Mouse (Mus musculus): ENCODE data around the gene Smyd3. TPM values are rescaled to one million over a fixed set of nuclear protein-coding genes. Genes with fewer than 3 reads are reported as not detected.

The Smyd3 gene
- polyA plus RNA-seq, 1 experiment from 2014 or later: 11.3 TPM

DNA sequence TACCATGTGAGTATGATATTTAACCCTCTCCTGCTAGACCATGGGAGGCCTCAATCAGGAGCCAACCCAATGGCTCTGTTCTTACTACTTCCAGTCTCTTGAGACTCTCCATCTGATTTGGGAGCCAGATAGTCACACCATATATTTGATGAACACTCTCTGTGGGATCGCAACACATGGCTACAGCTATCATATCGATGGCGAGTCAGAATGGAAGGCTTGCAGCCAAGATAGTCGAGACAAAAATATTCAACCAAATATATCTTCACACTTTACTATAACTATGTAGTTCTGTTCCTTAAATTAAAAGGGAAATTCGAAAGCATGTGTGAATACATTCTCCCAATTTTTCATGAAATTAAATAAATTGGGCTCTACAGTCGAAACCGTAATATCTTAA is 132.2 kb downstream of the Smyd3 start:
- ATAC-seq: no peak
- no peak overlapping the region for H3K4me2 ChIP-seq (replicated peaks; ENCODE audit: low read depth)
- WGBS: 96% methylated on average over 7 of the region's 7 CpGs

GRCm38 (mm10) chr1:179384296-179384695 is 133.5 kb downstream of the Smyd3 start:
- no peaks in the 10 kb centered on the region for H3K27me3 ChIP-seq (replicated peaks; ENCODE audit: control insufficient read depth, insufficient read depth, low read length)
- no peak overlapping the region for H3K27ac ChIP-seq (ENCODE audit: low read depth, low read length)
- H3K4me3 ChIP-seq (ENCODE audit: low read depth, low read length): no peak overlapping the region
- WGBS: 75% methylated on average over 2 of the region's 2 CpGs
- TF ChIP-seq CTCF (IDR thresholded peaks at IDR 0.05; ENCODE audit: low read depth): no peak
- no peak overlapping the region for H3K9ac ChIP-seq (ENCODE audit: low read depth, low read length)
- no peaks in the 10 kb centered on the region for H3K9me3 ChIP-seq (ENCODE audit: control insufficient read depth)
- ATAC-seq: no peak
- no peaks in the 10 kb centered on the region for H3K36me3 ChIP-seq (ENCODE audit: control insufficient read depth, insufficient read depth)
- no peak overlapping the region for H3K4me2 ChIP-seq (replicated peaks; ENCODE audit: low read depth)
- H3K4me1 ChIP-seq (replicated peaks; ENCODE audit: control insufficient read depth, insufficient read depth, low read length): no peaks in the 10 kb centered on the region

More for the DNA sequence above, 132.2 kb downstream of the Smyd3 start:
- H3K27me3 ChIP-seq (replicated peaks; ENCODE audit: control insufficient read depth, insufficient read depth, low read length): no peaks in the 10 kb centered on the region
- no peak for TF ChIP-seq CTCF (IDR thresholded peaks at IDR 0.05; ENCODE audit: low read depth)
- H3K4me3 ChIP-seq (ENCODE audit: low read depth, low read length): no peak overlapping the region
- no peaks in the 10 kb centered on the region for H3K9me3 ChIP-seq (ENCODE audit: control insufficient read depth)
- H3K4me1 ChIP-seq (replicated peaks; ENCODE audit: control insufficient read depth, insufficient read depth, low read length): no peaks in the 10 kb centered on the region
- no peak overlapping the region for H3K9ac ChIP-seq (ENCODE audit: low read depth, low read length)
- H3K27ac ChIP-seq (ENCODE audit: low read depth, low read length): no peak overlapping the region
- H3K36me3 ChIP-seq (ENCODE audit: control insufficient read depth, insufficient read depth): no peaks in the 10 kb centered on the region

DNA sequence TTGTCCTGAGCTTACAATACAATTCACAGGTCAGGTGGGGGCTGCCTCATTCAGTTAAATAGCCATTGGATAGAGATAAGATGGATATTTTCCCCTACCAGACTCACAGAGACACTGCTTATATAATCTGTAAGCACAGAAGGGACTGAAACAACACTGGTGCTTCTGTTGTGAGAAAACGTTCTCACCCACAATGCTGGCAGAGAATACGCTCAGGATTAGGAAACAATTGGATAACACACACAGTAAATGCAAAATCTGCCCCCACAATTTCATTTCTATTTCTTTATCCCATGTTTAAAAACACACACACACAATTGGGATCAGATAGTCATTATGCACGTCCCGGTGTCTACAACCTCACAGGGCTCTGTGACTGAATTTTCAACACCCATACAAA is 139.7 kb downstream of the Smyd3 start:
- H3K27me3 ChIP-seq (replicated peaks; ENCODE audit: control insufficient read depth, insufficient read depth, low read length): no peaks in the 10 kb centered on the region
- no peak overlapping the region for H3K4me2 ChIP-seq (replicated peaks; ENCODE audit: low read depth)
- no peak overlapping the region for H3K27ac ChIP-seq (ENCODE audit: low read depth, low read length)
- ATAC-seq: no peak
- no peaks in the 10 kb centered on the region for H3K9me3 ChIP-seq (ENCODE audit: control insufficient read depth)
- 91% methylated on average over 4 of the region's 4 CpGs for WGBS
- H3K4me1 ChIP-seq (replicated peaks; ENCODE audit: control insufficient read depth, insufficient read depth, low read length): no peaks in the 10 kb centered on the region
- H3K36me3 ChIP-seq (ENCODE audit: control insufficient read depth, insufficient read depth): no peaks in the 10 kb centered on the region
- H3K4me3 ChIP-seq (ENCODE audit: low read depth, low read length): no peak overlapping the region
- H3K9ac ChIP-seq (ENCODE audit: low read depth, low read length): no peak overlapping the region
- no peak for TF ChIP-seq CTCF (IDR thresholded peaks at IDR 0.05; ENCODE audit: low read depth)

- no peak for TF ChIP-seq CTCF (IDR thresholded peaks at IDR 0.05; ENCODE audit: low read depth)
- H3K4me2 ChIP-seq (replicated peaks; ENCODE audit: low read depth): no peak overlapping the region
- no peak overlapping the region for H3K27ac ChIP-seq (ENCODE audit: low read depth, low read length)
- H3K4me1 ChIP-seq (replicated peaks; ENCODE audit: control insufficient read depth, insufficient read depth, low read length): no peaks in the 10 kb centered on the region
- H3K9ac ChIP-seq (ENCODE audit: low read depth, low read length): no peak overlapping the region
- H3K36me3 ChIP-seq (ENCODE audit: control insufficient read depth, insufficient read depth): no peaks in the 10 kb centered on the region
- no peak for ATAC-seq
- no peaks in the 10 kb centered on the region for H3K27me3 ChIP-seq (replicated peaks; ENCODE audit: control insufficient read depth, insufficient read depth, low read length)
- 79% methylated on average over 4 of the region's 4 CpGs for WGBS
- no peaks in the 10 kb centered on the region for H3K9me3 ChIP-seq (ENCODE audit: control insufficient read depth)
- H3K4me3 ChIP-seq (ENCODE audit: low read depth, low read length): no peak overlapping the region
Observed at GRCm38 (mm10) chr1:179374987-179375386, 142.9 kb downstream of the Smyd3 start.

DNA sequence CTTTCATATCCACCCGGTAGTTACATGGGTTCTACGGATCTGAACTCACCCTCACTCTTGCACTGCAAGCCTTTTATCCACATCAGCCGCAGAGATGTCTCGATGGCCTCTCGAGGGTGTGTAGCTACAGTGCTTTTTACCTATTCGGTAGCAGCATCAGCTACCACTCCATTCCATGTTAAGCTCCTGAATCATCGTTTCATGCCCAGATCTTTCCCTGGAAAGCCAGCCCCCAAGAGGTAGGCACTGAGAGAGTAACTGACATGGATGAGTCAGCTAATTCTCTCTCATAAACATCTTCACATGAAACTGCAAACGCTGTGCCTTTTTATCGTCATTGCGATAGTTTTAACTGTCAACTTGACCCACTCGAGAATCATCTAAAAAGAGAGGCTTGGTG is 143.9 kb downstream of the Smyd3 start:
- Histone ChIP-seq H3K27me3 (replicated peaks; ENCODE audit: control insufficient read depth, insufficient read depth, low read length) (no peaks in the 10 kb centered on the region), H3K9me3 (ENCODE audit: control insufficient read depth) (no peaks in the 10 kb centered on the region), H3K4me3 (ENCODE audit: low read depth, low read length) (no peak overlapping the region), H3K4me2 (replicated peaks; ENCODE audit: low read depth) (no peak overlapping the region), H3K9ac (ENCODE audit: low read depth, low read length) (no peak overlapping the region), H3K4me1 (replicated peaks; ENCODE audit: control insufficient read depth, insufficient read depth, low read length) (no peaks in the 10 kb centered on the region), H3K36me3 (ENCODE audit: control insufficient read depth, insufficient read depth) (no peaks in the 10 kb centered on the region), H3K27ac (ENCODE audit: low read depth, low read length) (no peak overlapping the region)
- TF ChIP-seq CTCF (IDR thresholded peaks at IDR 0.05; ENCODE audit: low read depth): no peak
- WGBS: 84% methylated on average over 11 of the region's 11 CpGs
- ATAC-seq: no peak

- H3K27ac ChIP-seq (ENCODE audit: low read depth, low read length): no peak overlapping the region
- H3K4me3 ChIP-seq (ENCODE audit: low read depth, low read length): no peak overlapping the region
- WGBS: 79% methylated on average over 3 of the region's 3 CpGs
- no peaks in the 10 kb centered on the region for H3K4me1 ChIP-seq (replicated peaks; ENCODE audit: control insufficient read depth, insufficient read depth, low read length)
- no peaks in the 10 kb centered on the region for H3K9me3 ChIP-seq (ENCODE audit: control insufficient read depth)
- H3K36me3 ChIP-seq (ENCODE audit: control insufficient read depth, insufficient read depth): no peaks in the 10 kb centered on the region
- H3K27me3 ChIP-seq (replicated peaks; ENCODE audit: control insufficient read depth, insufficient read depth, low read length): no peaks in the 10 kb centered on the region
- no peak overlapping the region for H3K4me2 ChIP-seq (replicated peaks; ENCODE audit: low read depth)
- no peak overlapping the region for H3K9ac ChIP-seq (ENCODE audit: low read depth, low read length)
- no peak for TF ChIP-seq CTCF (IDR thresholded peaks at IDR 0.05; ENCODE audit: low read depth)
- no peak for ATAC-seq
Observed at GRCm38 (mm10) chr1:179371191-179371590, 146.7 kb downstream of the Smyd3 start.

GRCm38 (mm10) chr1:179368426-179369010 is 149.3 kb downstream of the Smyd3 start:
- WGBS: 89% methylated on average over 3 of the region's 3 CpGs

More at GRCm38 (mm10) chr1:179368426-179369010, 149.3 kb downstream of the Smyd3 start:
- H3K36me3 ChIP-seq (ENCODE audit: control insufficient read depth, insufficient read depth): no peaks in the 10 kb centered on the region
- H3K27me3 ChIP-seq (replicated peaks; ENCODE audit: control insufficient read depth, insufficient read depth, low read length): no peaks in the 10 kb centered on the region
- H3K27ac ChIP-seq (ENCODE audit: low read depth, low read length): no peak overlapping the region
- no peak overlapping the region for H3K4me2 ChIP-seq (replicated peaks; ENCODE audit: low read depth)
- TF ChIP-seq CTCF (IDR thresholded peaks at IDR 0.05; ENCODE audit: low read depth): no peak
- H3K9ac ChIP-seq (ENCODE audit: low read depth, low read length): no peak overlapping the region
- H3K9me3 ChIP-seq (ENCODE audit: control insufficient read depth): no peaks in the 10 kb centered on the region
- ATAC-seq: no peak
- no peak overlapping the region for H3K4me3 ChIP-seq (ENCODE audit: low read depth, low read length)
- no peaks in the 10 kb centered on the region for H3K4me1 ChIP-seq (replicated peaks; ENCODE audit: control insufficient read depth, insufficient read depth, low read length)

Measured in intestine, postnatal 0 days (tissue).